Mouse (Mus musculus) limb, embryonic 11.5 days (tissue): ENCODE results near the gene Tcte2. TPM values are rescaled to one million over a fixed set of nuclear protein-coding genes. Genes with fewer than 3 reads are reported as not detected.
"Not testable (repeated sequence)": the region's sequence is repeated elsewhere in the genome, so short reads cannot be mapped to it uniquely, and the experiment has no call there.

Source experiments
- ATAC-seq: fragments of 200-750 bp; cut with Nextera tagmentation; 2 replicates; pipeline ENCODE4 v1.8.0; 2017; ENCODE audit warnings: low read depth; ENCODE audit not compliant: insufficient number of reproducible peaks, low FRiP score, low TSS enrichment
- DNase-seq: peaks from one replicate; pipeline ENCODE4 v3.0.0-alpha.2; 2015; ENCODE audit warnings: low spot score
- H3K27ac ChIP-seq: fragments of 300-500 bp; sonication (generic); replicated peaks from 2 replicates; pipeline ENCODE4 v1.5.1; 2014; ENCODE audit warnings: low read depth, mild to moderate bottlenecking, low read length
- H3K27me3 ChIP-seq: fragments of 300-500 bp; sonication (generic); 2 replicates; pipeline ENCODE4 v1.6.1; 2014; ENCODE audit warnings: mild to moderate bottlenecking, low read length, mixed read lengths; ENCODE audit not compliant: control insufficient read depth, insufficient read depth
- H3K36me3 ChIP-seq: fragments of 300-500 bp; sonication (generic); 2 replicates; pipeline ENCODE4 v1.6.1; 2014; ENCODE audit warnings: mild to moderate bottlenecking, low read length, moderate library complexity, mixed read lengths; ENCODE audit not compliant: control insufficient read depth, insufficient read depth
- H3K4me1 ChIP-seq: fragments of 300-500 bp; sonication (generic); 2 replicates; pipeline ENCODE4 v1.6.1; 2014; ENCODE audit warnings: low read length, mixed read lengths; ENCODE audit not compliant: control insufficient read depth, insufficient read depth
- H3K4me2 ChIP-seq: fragments of 300-500 bp; sonication (generic); 2 replicates; pipeline ENCODE4 v1.6.1; 2014; ENCODE audit warnings: low read depth, mild to moderate bottlenecking, moderate library complexity; ENCODE audit not compliant: severe bottlenecking
- H3K4me3 ChIP-seq: fragments of 300-500 bp; sonication (generic); 2 replicates; pipeline ENCODE4 v1.5.1; 2014; ENCODE audit warnings: low read depth, low read length
- H3K9ac ChIP-seq: fragments of 300-500 bp; sonication (generic); 2 replicates; pipeline ENCODE4 v1.6.1; 2014; ENCODE audit warnings: mild to moderate bottlenecking, low read length
- H3K9me3 ChIP-seq: fragments of 300-500 bp; sonication (generic); 2 replicates; pipeline ENCODE4 v1.6.1; 2016; ENCODE audit warnings: low read length; ENCODE audit not compliant: control insufficient read depth
- WGBS: fragments of 180-500 bp; shearing (Covaris S2); extraction: QIAGEN DNeasy Blood & Tissue Kit; methylation state at CpG from one replicate; pipeline ENCODE4 v1.1.7; 2014; 5-methylcytosine and 5-hydroxymethylcytosine counted together
- polyA plus RNA-seq: library from polyadenylated mRNA; unstranded; fragments of >200 nt; fragmentation: Nextera tagmentation; extraction: Ambion mirVana; gene quantifications from 2 replicates; pipeline ENCODE4 v1.2.1, GENCODE M21; 2014

The Tcte2 gene
- polyA plus RNA-seq, 1 experiment from 2014 or later: 4.5 TPM

DNA sequence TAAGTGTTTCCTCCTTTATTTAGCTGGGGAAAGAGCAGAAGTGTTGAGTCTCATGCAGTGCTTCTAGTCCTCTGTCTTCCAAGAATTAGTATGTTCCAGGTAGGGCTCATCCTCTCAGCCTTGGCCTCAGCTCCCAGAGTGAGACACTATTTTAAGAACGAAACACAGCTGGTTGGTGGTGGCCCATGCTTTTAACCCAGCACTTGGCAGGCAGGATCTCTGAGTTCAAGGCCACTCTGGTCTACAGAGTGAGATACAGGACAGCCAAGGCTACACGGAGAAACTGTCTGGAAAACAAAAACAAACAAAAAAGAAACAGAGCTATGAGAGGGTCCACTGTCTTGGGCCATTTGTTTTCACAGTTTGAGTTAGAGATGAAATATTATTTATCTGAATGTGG, 16.1 kb upstream of the Tcte2 start:
- Histone ChIP-seq H3K4me1 (no peaks in the 10 kb centered on the region), H3K9me3 (no peaks in the 10 kb centered on the region), H3K36me3 (no peaks in the 10 kb centered on the region), H3K9ac (no peak overlapping the region), H3K27ac (no peak overlapping the region), H3K4me3 (no peak overlapping the region), H3K4me2 (no peak overlapping the region), H3K27me3 (no peaks in the 10 kb centered on the region)
- no peak for ATAC-seq
- 87% methylated on average over 2 of the region's 2 CpGs for WGBS
- no peak for DNase-seq

DNA sequence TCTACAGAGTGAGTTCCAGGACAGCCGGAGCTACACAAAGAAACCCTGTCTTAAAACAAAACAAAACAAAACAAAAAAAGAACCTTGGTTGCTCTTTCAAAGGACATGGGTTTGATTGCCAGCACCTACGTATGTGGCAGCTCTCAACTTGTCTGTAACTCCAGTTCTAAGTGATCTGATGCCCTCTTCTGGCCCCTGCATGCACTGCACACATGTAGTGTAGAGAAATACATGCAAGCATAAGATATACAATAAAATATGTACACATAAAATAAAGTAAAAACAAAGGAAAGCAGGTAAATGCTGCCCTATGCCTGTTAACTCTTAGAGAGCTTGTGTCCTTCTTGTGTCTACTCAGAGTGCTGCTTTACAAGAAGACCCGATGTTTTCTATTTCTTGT, 7.6 kb upstream of the Tcte2 start:
- no peaks in the 10 kb centered on the region for H3K4me1 ChIP-seq
- no peak for ATAC-seq

DNA sequence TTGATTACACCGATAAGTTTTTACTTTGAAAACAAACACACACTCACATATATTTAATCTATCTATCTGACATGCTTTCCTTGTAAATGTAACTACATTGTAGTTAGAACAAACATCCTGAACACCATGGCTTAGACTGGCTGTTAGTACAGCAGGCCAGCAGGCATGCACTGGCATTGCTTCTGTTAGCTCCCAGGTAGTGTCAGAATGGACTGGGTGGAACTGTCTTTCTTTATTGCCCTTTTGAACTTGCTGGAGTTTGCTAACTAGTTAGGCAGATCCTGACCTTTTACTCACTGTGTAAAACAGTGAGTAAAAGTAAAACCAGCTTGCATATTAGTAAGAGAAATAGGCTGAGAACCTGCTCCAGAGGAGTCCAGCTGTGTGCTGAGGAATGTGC, 6.9 kb upstream of the Tcte2 start:
- Histone ChIP-seq H3K4me1 (no peaks in the 10 kb centered on the region), H3K4me3 (no peak overlapping the region), H3K27ac (no peak overlapping the region), H3K27me3 (no peaks in the 10 kb centered on the region), H3K36me3 (no peaks in the 10 kb centered on the region), H3K9me3 (no peaks in the 10 kb centered on the region), H3K9ac (no peak overlapping the region), H3K4me2 (no peak overlapping the region)
- ATAC-seq (no peak), DNase-seq (no peak)
- WGBS: 98% methylated on average over 1 of the region's 1 CpGs

More for the DNA sequence above, 7.6 kb upstream of the Tcte2 start:
- Histone ChIP-seq H3K9me3 (no peaks in the 10 kb centered on the region), H3K36me3 (no peaks in the 10 kb centered on the region), H3K9ac (no peak overlapping the region), H3K4me2 (no peak overlapping the region), H3K4me3 (no peak overlapping the region), H3K27me3 (no peaks in the 10 kb centered on the region), H3K27ac (no peak overlapping the region)
- DNase-seq: peak; percentile 27
- 97% methylated on average over 3 of the region's 3 CpGs for WGBS

DNA sequence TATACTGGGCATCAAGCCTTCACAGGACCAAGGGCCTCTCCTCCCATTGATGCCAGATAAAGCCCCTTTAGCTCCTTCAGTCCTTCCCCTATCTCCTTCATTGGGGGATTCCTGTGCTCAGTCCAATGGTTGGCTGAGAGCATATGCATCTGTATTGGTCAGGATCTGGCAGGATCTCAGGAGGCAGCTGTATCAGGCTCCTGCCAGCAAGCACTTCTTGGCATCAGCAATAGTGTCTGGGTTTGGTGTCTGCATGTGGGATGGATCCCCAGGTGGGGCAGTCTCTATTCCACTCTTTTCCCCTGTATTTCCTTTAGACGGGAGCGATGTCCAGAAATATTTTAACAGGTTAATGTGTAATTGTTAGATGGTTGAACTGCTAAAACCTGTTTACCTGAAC, 3.3 kb upstream of the Tcte2 start:
- ATAC-seq, H3K27me3 ChIP-seq, DNase-seq, H3K27ac ChIP-seq, H3K4me3 ChIP-seq, H3K36me3 ChIP-seq, H3K9me3 ChIP-seq, H3K9ac ChIP-seq, H3K4me2 ChIP-seq, H3K4me1 ChIP-seq: not testable (repeated sequence)
- WGBS: 85% methylated on average over 2 of the region's 2 CpGs

DNA sequence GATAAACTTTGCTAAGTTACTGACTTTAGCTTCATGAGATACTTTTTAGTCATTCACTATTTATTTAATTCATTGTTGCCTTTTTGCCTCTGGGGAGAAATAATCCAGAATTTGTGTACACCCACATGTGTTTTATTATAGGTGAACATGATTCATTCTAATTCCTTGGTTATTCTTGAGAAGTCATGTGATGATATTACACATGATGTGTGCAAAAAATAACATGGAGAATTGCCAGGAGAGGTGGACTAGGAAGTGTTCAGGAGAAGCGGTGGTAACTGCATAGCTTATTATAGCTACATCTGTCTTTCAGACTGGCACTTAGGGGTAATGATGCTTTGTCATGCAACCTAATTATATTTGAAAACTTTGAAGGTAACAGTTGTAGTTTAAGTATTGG, 2.2 kb upstream of the Tcte2 start:
- no peak overlapping the region for H3K4me2 ChIP-seq
- ATAC-seq: no peak
- WGBS: 85% methylated on average over 1 of the region's 1 CpGs

DNA sequence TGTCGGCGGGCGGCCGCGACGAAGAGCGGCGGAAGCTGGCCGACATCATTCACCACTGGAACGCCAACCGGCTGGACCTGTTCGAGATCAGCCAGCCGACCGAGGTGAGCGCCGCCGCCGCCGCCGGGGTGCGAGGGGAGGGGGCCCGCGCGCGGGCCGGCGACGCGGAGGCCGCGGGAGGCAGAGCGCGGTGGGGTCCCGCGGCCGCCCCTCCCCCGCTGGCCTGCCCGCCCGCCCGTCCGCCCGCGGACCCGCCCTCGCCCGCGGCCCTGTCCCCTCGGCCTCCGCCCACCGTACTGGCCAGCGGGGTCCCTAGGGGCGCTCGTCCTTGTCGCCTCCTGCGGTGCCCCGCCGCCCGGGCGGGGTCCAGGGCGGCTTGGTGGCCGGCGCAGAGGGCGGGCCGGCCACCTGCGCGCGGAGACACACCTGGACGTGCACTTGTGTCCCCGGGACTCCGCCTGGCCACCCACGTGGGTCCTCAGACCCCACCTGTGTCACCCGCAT, 898 bp downstream of the Tcte2 start:
- H3K36me3 ChIP-seq: no peaks in the 10 kb centered on the region
- WGBS: 2% methylated on average over 33 of the region's 72 CpGs
- H3K4me2 ChIP-seq: peak overlapping the region; percentile 100
- DNase-seq (peak; percentile 50), ATAC-seq (0 out of 2 replicates have a peak, but pooled peaks have one; percentile 8)
- peak overlapping the region; percentile 77; the same call in 1 of the 2 replicates for H3K27ac ChIP-seq
- 0 out of 2 replicates have a peak, but pooled peaks cover 3% of the 10 kb centered on the region for H3K4me1 ChIP-seq
- no peaks in the 10 kb centered on the region for H3K27me3 ChIP-seq
- H3K4me3 ChIP-seq: peak overlapping the region; percentile 85
- peak overlapping the region; percentile 79 for H3K9ac ChIP-seq
- H3K9me3 ChIP-seq: no peaks in the 10 kb centered on the region

More for the DNA sequence above, 2.2 kb upstream of the Tcte2 start:
- no peak overlapping the region for H3K9ac ChIP-seq
- H3K4me3 ChIP-seq: no peak overlapping the region
- H3K4me1 ChIP-seq: 0 out of 2 replicates have a peak, but pooled peaks cover 3% of the 10 kb centered on the region
- no peaks in the 10 kb centered on the region for H3K9me3 ChIP-seq
- H3K27ac ChIP-seq: no peak overlapping the region
- H3K36me3 ChIP-seq: no peaks in the 10 kb centered on the region
- no peak for DNase-seq
- no peaks in the 10 kb centered on the region for H3K27me3 ChIP-seq

DNA sequence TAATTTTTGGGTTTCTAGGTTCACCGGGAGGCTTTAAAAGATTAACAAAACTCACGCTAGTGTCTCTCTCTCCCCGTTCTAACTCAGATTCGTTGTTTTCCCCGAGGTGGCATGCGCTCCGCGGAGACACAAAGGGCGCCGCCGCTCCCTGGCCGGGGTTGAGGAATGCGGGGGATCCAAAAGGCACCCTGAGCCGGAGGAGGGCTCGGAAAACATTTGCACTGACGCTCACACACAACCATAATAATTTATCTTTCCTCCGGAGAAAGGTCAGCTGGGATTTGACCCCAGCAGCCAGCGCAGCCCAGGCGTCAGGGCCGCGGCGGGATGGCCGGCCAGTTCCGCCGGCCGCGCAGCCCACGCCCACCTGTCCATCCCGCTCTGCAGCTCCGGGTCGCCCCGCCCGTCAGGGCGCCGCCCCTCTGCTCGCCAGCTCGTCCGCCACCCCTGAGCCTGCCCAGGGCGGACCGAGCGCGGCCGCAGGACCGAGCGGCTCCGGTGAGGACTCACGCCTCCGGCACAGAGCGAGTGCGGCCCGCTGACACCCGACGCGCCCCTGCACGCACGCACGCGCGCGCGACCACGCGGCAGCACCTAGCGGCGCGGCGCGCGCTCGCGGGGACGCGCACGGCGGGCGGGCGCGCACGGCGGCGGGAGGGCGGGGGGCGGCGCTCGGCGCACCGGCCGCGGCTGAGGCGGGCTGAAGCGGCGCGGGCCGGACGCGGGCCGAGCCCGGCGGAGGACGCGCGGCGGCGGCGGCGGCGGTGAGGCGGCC, 1.6 kb downstream of the Tcte2 start, which contains the start of gene Afdn:
Afdn (plus strand) TSS at position 687 of the 775 bp plus-strand sequence.
- no peaks in the 10 kb centered on the region for H3K36me3 ChIP-seq
- peak within 1 kb of the TSS; percentile 100 for H3K4me2 ChIP-seq
- H3K4me1 ChIP-seq: 0 out of 2 replicates have a peak, but pooled peaks cover 3% of the 10 kb centered on the region
- ATAC-seq: peak; percentile 88
- peak within 1 kb of the TSS; percentile 77; the same call in 1 of the 2 replicates for H3K27ac ChIP-seq
- WGBS: under 1% methylated on average over 67 of the region's 108 CpGs
- H3K9ac ChIP-seq: peak within 1 kb of the TSS; percentile 79
- H3K9me3 ChIP-seq: no peaks in the 10 kb centered on the region
- H3K4me3 ChIP-seq: peak within 1 kb of the TSS; percentile 85
- no peaks in the 10 kb centered on the region for H3K27me3 ChIP-seq
- DNase-seq: peak; percentile 84

DNA sequence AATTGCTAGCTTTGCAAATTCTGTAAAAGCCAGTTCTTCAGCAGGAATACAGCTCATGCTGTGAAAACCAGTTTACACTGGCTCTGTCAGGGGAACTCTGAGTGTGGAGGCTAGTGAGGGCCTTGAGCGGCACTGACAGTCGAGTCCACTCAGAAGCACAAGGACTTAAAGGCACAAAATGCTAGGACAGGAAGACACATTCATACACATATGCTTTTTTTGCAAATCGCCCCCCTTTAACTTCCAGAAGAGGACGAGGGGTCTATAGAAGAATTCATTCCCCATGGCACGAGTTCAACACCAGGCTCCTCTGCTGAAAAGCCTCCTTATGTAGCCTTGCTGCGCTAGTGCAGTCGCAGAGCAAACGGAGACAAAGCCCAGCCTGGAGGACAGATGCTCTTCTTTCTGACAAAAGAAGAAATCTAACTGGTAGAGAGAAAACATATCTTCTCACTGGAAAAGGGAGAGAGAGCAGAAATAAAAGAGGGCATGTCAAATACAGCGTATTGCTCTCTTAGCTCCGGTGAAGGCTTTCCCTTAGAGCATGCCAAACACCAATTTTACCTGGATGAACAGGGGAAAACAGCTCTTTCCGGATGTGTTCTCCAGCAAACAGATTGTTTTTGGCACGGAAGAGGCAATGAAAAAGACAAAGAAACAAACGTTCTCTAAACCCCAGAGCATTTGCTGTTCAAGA, 2.3 kb downstream of the Tcte2 start:
- WGBS: 13% methylated on average over 13 of the region's 13 CpGs
- DNase-seq: peak; percentile 44
- H3K9ac ChIP-seq: peak overlapping the region; percentile 79

More for the DNA sequence above, 2.3 kb downstream of the Tcte2 start:
- H3K4me3 ChIP-seq: peak overlapping the region; percentile 85
- 0 out of 2 replicates have a peak, but pooled peaks cover 3% of the 10 kb centered on the region for H3K4me1 ChIP-seq
- no peaks in the 10 kb centered on the region for H3K27me3 ChIP-seq
- H3K27ac ChIP-seq: no peak overlapping the region
- no peaks in the 10 kb centered on the region for H3K9me3 ChIP-seq
- no peak for ATAC-seq
- peak overlapping the region; percentile 100 for H3K4me2 ChIP-seq
- no peaks in the 10 kb centered on the region for H3K36me3 ChIP-seq
